In genomic region chr2:19371390-19372158, GRCm38 (mm10) we compare ENCODE assay signal across 8 mouse cellular contexts. TPM values are rescaled to one million over a fixed set of nuclear protein-coding genes. Genes with fewer than 3 reads are reported as not detected.
A peak's percentile ranks its signal among the peaks of the same experiment; 100 is the strongest.
DNase-seq lines count a peak whose midpoint lies in the region; ATAC-seq and TF ChIP-seq lines count a peak whose summit lies in the region.

Gene Msrb2, plus strand, starts transcription at chr2:19371440.

- WGBS in cerebellum, adult 2 months = 1% methylated on average over 39 of the region's 39 CpGs
- under 1% methylated on average over 39 of the region's 39 CpGs for WGBS in forebrain, postnatal 0 days
- WGBS in neural tube, embryonic 14.5 days = 1% methylated on average over 36 of the region's 39 CpGs

- no peaks in the 10 kb centered on the region for H3K9me3 ChIP-seq in forebrain, postnatal 0 days (ENCODE audit: low read length)
- H3K9me3 ChIP-seq in neural tube, embryonic 14.5 days (ENCODE audit: control insufficient read depth, low read length) = no peaks in the 10 kb centered on the region

- peak within 1 kb of the TSS; percentile 64 for H3K9ac ChIP-seq in forebrain, postnatal 0 days
- H3K9ac ChIP-seq in neural tube, embryonic 14.5 days (replicated peaks; ENCODE audit: low read depth, low read length) = peak within 1 kb of the TSS; percentile 60

- TF ChIP-seq POLR2A in cerebellum, adult 2 months (IDR thresholded peaks at IDR 0.05; ENCODE audit: borderline replicate concordance, insufficient read depth, low read length) = no peak

- H3K4me3 ChIP-seq in cerebellum, adult 2 months (replicated peaks; ENCODE audit: insufficient read depth, low read depth, low read length) = peak within 1 kb of the TSS; percentile 93
- H3K4me3 ChIP-seq in forebrain, postnatal 0 days (ENCODE audit: low read depth, low read length) = peak within 1 kb of the TSS; percentile 64
- H3K4me3 ChIP-seq in neural tube, embryonic 14.5 days (ENCODE audit: low read depth, low read length) = peak within 1 kb of the TSS; percentile 63

- intact Hi-C loops in heart, postnatal 36 days (cut with DNase I) = loop anchor here (5.0 kb wide), 1 partner anchor 94 kb away; no protein-coding TSS in a partner anchor

- ATAC-seq in forebrain, postnatal 0 days = peak; percentile 86
- peak; percentile 87 for ATAC-seq in neural tube, embryonic 14.5 days (ENCODE audit: low read depth)

- peak within 1 kb of the TSS; percentile 80 for H3K4me2 ChIP-seq in forebrain, postnatal 0 days (ENCODE audit: low read depth)
- H3K4me2 ChIP-seq in neural tube, embryonic 14.5 days (ENCODE audit: low read depth, low read length) = peak within 1 kb of the TSS; percentile 71

- peak; percentile 89 for DNase-seq in ES-CJ7 (ENCODE audit: low read depth, low spot score)
- DNase-seq in cerebellum, adult 2 months = peak; percentile 63 to 81
- peak; percentile 67 for DNase-seq in forebrain, postnatal 0 days
- peak; percentile 82 to 89 for DNase-seq in heart, postnatal 36 days
- DNase-seq in layer of hippocampus, adult 18-20 months (ENCODE audit: low spot score in 2 of 2) = peak; percentile 55 to 78
- peak; percentile 73 for DNase-seq in lung, adult 18-20 months
- DNase-seq in testis, postnatal 10 days (ENCODE audit: low spot score) = peak; percentile 84

- peak within 1 kb of the TSS; percentile 17; the same call in 1 of the 2 replicates for H3K27ac ChIP-seq in cerebellum, adult 2 months (ENCODE audit: insufficient read depth, low read length)
- peak within 1 kb of the TSS; percentile 40; the same call in 1 of the 2 replicates for H3K27ac ChIP-seq in forebrain, postnatal 0 days (ENCODE audit: low read depth, low read length)
- no peak within 1 kb of the TSS for H3K27ac ChIP-seq in neural tube, embryonic 14.5 days (ENCODE audit: low read depth, low read length)

- H3K36me3 ChIP-seq in forebrain, postnatal 0 days (ENCODE audit: insufficient read depth) = no peaks in the 10 kb centered on the region
- H3K36me3 ChIP-seq in neural tube, embryonic 14.5 days (ENCODE audit: control insufficient read depth, insufficient read depth, low read length) = no peaks in the 10 kb centered on the region

- TF ChIP-seq CTCF in cerebellum, adult 2 months (IDR thresholded peaks at IDR 0.05; ENCODE audit: borderline replicate concordance, insufficient read depth, low read depth, low read length) = peak; percentile 46; the same call in 1 of the 2 replicates
- TF ChIP-seq CTCF in forebrain, postnatal 0 days (IDR thresholded peaks at IDR 0.05; ENCODE audit: low read depth) = peak; percentile 64

- H3K27me3 ChIP-seq in cerebellum, adult 2 months (ENCODE audit: control insufficient read depth, insufficient read depth, low read length) = no peaks in the 10 kb centered on the region
- H3K27me3 ChIP-seq in forebrain, postnatal 0 days (ENCODE audit: insufficient read depth, low read length) = no peaks in the 10 kb centered on the region
- H3K27me3 ChIP-seq in neural tube, embryonic 14.5 days (ENCODE audit: control insufficient read depth, insufficient read depth, low read length) = no peaks in the 10 kb centered on the region

- H3K4me1 ChIP-seq in cerebellum, adult 2 months (ENCODE audit: control insufficient read depth, insufficient read depth, low read length) = no peaks in the 10 kb centered on the region
- H3K4me1 ChIP-seq in forebrain, postnatal 0 days (ENCODE audit: insufficient read depth) = no peaks in the 10 kb centered on the region
- H3K4me1 ChIP-seq in neural tube, embryonic 14.5 days (ENCODE audit: control insufficient read depth, insufficient read depth, low read length) = no peaks in the 10 kb centered on the region

RNA-seq across cellular contexts. Expression of gene Msrb2, which starts in this region (rescaled TPM):
- 29.4 and 35.4 TPM in 2 replicates for polyA plus RNA-seq in cerebellum, adult 2 months (2012; rRNA removed)
- total RNA-seq in forebrain, postnatal 0 days (2014; rRNA removed) = 7.1 and 8.6 TPM in 2 replicates
- 8.7 and 9.0 TPM in 2 replicates for polyA plus RNA-seq in forebrain, postnatal 0 days (2015; fragmentation: Nextera tagmentation; extraction: Ambion mirVana)
- 10 to 100 TPM; 64.8 to 68.8 TPM for total RNA-seq in heart, postnatal 36 days (2021)
- 10 to 100 TPM; 33.7 to 34.1 TPM for total RNA-seq in layer of hippocampus, adult 18-20 months (2021)
- polyA plus RNA-seq in neural tube, embryonic 14.5 days (2014; fragmentation: Nextera tagmentation; extraction: Ambion mirVana) = 8.5 TPM in 2 replicates
